Mouse (Mus musculus) liver, adult 2 months (tissue): Measurements from ENCODE around the gene Mprip.
"Not testable (repeated sequence)": the region's sequence is repeated elsewhere in the genome, so short reads cannot be mapped to it uniquely, and the experiment has no call there.

Source experiments
- CTCF ChIP-seq: fragments of 200-500 bp; IDR thresholded peaks from 2 replicates; pipeline ENCODE4 v1.5.1; 2011; ENCODE audit warnings: low read depth, low read length, control low read depth
- POLR2A ChIP-seq: fragments of 200-500 bp; IDR thresholded peaks from 2 replicates; pipeline ENCODE4 v1.6.1; 2011; ENCODE audit warnings: low read length, control low read depth; ENCODE audit not compliant: insufficient read depth; ENCODE audit errors: extremely low read depth

DNA sequence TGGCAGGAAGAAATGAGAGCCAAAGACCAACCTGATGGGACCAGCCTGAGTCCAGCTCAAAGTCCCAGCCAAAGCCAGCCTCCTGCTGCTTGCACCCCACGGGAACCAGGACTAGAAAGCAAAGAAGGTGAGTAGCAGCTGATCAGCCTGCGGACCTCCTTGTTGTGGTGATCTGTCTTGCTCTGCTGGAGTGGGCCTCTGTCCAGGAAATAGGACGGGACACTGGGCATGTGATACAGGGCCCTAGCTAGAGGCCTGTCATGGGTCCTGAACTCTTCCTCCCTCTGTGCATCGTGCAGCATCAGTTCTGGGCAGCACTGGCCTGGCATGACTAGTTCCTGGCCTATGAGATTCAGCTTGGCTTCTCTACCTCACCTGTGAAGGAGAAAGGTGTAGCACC is 74.8 kb downstream of the Mprip start:
- TF ChIP-seq CTCF, POLR2A: not testable (repeated sequence)
